Mouse (Mus musculus) small intestine, adult 2 months (tissue): ENCODE results near the gene Ntn4. TPM values are rescaled to one million over a fixed set of nuclear protein-coding genes. Genes with fewer than 3 reads are reported as not detected.

Experiments
- H3K27ac ChIP-seq: fragments of 200-500 bp; 2 replicates; pipeline ENCODE4 v1.5.1; 2012; ENCODE audit warnings: low read depth, low read length, control low read depth, inconsistent platforms; ENCODE audit not compliant: insufficient read depth
- H3K27me3 ChIP-seq: fragments of 200-500 bp; 2 replicates; pipeline ENCODE4 v1.6.1; 2012; ENCODE audit warnings: mild to moderate bottlenecking, moderate library complexity, low read length, inconsistent platforms; ENCODE audit not compliant: control insufficient read depth, insufficient read depth
- H3K36me3 ChIP-seq: fragments of 200-500 bp; 2 replicates; pipeline ENCODE4 v1.6.1; 2012; ENCODE audit warnings: mild to moderate bottlenecking, low read length, control low read depth, inconsistent platforms; ENCODE audit not compliant: control insufficient read depth, insufficient read depth
- H3K4me1 ChIP-seq: fragments of 200-500 bp; 2 replicates; pipeline ENCODE4 v1.6.1; 2012; ENCODE audit warnings: low read length, inconsistent platforms, mixed read lengths; ENCODE audit not compliant: control insufficient read depth, insufficient read depth, insufficient read length
- H3K4me3 ChIP-seq: fragments of 200-500 bp; 2 replicates; pipeline ENCODE4 v1.5.1; 2012; ENCODE audit warnings: low read depth, mild to moderate bottlenecking, control low read depth, inconsistent platforms, low read length, moderate library complexity
- CTCF ChIP-seq: fragments of 200-500 bp; IDR thresholded peaks from 2 replicates; pipeline ENCODE4 v1.5.1; 2012; ENCODE audit warnings: low read depth, mild to moderate bottlenecking, control low read depth, inconsistent platforms, low read length, moderate library complexity, mixed read lengths; ENCODE audit not compliant: insufficient replicate concordance, insufficient read length; ENCODE audit errors: extremely low read depth
- POLR2A ChIP-seq: fragments of 200-500 bp; IDR thresholded peaks from 2 replicates; pipeline ENCODE4 v1.6.1; 2012; ENCODE audit warnings: low read depth, mild to moderate bottlenecking, control low read depth, inconsistent platforms, low read length, moderate library complexity
- WGBS: fragments of 180-500 bp; shearing (Covaris S2); methylation state at CpG from one replicate; pipeline ENCODE4 v1.1.7; 2018; 5-methylcytosine and 5-hydroxymethylcytosine counted together
- polyA plus RNA-seq: library from polyadenylated mRNA; depleted of rRNA; stranded (reverse); fragments of >200 nt; gene quantifications from 2 replicates; pipeline ENCODE4 v1.2.3, GENCODE M21; 2012

Gene Ntn4
- polyA plus RNA-seq, 1 experiment: 5.8 TPM

DNA sequence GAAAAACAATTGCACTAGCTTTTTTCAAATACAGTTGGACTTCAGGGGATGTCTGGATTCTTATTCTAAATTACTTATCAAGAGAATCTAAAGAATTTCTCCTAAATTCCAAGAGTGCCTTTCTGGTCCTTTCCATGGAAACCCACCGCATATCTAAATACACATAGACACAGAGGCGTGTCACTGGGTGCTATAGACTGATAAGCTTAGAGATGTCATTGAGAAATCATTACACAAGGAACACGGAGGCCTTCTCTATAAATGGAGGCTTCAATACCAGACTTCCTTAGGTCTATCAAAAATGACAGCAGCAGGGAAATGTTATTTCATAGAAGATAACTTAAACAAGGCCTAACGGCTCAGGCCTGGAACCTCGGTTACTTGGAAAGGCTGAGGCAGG, 68.0 kb downstream of the Ntn4 start:
- Histone ChIP-seq H3K27ac (no peak overlapping the region), H3K27me3 (no peaks in the 10 kb centered on the region), H3K36me3 (peaks cover 7% of the 10 kb centered on the region), H3K4me3 (no peak overlapping the region), H3K4me1 (no peaks in the 10 kb centered on the region)
- TF ChIP-seq CTCF: no peak
- no peak for TF ChIP-seq POLR2A
- 68% methylated on average over 5 of the region's 5 CpGs for WGBS

DNA sequence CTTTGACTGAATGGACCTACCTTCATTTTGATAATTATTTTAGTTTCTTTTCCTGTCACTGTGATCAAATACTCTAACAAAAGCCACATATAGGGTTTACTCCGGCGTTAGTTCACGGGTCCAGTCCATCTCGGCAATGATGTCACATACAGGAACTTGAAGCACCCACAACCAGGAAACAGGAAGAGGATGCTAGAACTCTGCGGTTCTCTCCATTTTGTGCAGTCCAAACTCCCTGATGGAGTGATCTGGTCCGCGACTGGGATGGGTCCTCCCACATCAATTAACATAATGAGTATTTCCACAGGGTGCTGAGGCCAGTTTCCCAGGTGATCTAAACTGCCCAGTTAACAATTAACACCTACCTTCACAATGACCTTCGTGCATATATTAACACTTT, 69.1 kb downstream of the Ntn4 start:
- H3K27me3 ChIP-seq: no peaks in the 10 kb centered on the region
- H3K4me1 ChIP-seq: no peaks in the 10 kb centered on the region
- 87% methylated on average over 8 of the region's 8 CpGs for WGBS
- H3K27ac ChIP-seq: no peak overlapping the region
- no peak overlapping the region for H3K4me3 ChIP-seq
- peaks cover 7% of the 10 kb centered on the region for H3K36me3 ChIP-seq
- no peak for TF ChIP-seq POLR2A
- no peak for TF ChIP-seq CTCF

DNA sequence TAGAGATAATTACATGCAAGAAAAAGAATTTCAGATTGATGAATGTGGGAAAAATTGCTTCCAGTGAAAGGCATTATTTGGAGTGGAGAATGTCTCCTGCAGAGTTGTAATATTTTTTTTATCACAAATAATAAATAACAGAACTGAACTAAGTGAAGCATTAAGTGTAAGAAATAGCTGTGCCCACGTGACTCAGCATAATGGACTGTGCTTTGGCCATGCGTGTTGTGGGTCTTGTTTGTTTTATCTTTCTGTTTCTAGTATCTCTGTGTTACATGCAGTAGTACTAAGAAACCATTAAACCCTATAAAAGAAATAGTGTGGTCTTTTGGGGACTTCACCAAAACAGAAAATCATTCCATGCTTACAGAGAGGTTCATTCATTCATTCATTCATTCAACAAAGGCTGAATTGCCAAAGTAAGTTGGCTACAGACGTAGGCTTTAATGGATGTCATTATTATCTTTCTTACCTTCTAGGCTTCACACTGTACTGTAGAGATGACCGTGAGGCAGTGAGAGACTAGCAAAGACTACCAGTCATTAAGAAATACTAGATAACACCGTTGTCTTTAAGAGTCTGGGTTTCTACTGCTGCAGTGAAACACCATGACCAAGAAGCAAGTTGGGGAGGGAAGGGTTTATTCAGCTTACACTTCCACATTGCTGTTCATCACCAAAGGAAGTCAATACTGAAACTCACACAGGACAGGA, 81.3 kb downstream of the Ntn4 start:
- H3K36me3 ChIP-seq: no peaks in the 10 kb centered on the region
- H3K27ac ChIP-seq: no peak overlapping the region
- H3K4me1 ChIP-seq: no peaks in the 10 kb centered on the region
- TF ChIP-seq CTCF: no peak
- TF ChIP-seq POLR2A: no peak
- 89% methylated on average over 5 of the region's 5 CpGs for WGBS
- H3K27me3 ChIP-seq: no peaks in the 10 kb centered on the region
- no peak overlapping the region for H3K4me3 ChIP-seq

DNA sequence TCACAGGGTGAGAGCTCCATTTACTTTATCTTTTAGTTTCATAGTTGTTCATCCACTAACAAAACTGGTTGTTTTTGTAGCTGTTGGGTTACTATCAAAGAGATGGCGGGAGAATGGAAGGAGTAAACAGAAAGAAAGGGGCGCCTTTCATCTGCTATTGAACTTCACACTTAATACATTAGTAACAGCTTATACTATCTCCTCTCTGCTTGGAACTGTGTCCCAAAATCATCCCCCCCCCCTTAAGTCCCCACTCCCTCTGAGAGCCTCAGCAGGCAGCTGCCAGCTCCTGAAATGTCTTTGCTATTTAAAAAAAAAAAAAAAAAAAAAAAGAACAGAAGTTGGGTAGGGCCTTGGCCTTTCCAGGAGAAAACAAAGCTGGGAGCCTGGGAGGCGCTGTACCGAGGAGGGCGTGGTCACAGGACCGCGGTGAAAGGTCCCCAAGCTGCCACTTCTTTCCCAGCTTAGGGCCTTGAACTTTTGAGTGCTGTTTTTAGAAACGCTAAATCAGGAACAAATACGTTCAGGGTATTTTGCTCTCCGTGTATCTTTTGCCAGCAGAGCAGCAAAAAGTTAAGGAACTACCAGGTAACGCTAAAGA, 83.6 kb downstream of the Ntn4 start:
- TF ChIP-seq POLR2A (no peak), CTCF (no peak)

DNA sequence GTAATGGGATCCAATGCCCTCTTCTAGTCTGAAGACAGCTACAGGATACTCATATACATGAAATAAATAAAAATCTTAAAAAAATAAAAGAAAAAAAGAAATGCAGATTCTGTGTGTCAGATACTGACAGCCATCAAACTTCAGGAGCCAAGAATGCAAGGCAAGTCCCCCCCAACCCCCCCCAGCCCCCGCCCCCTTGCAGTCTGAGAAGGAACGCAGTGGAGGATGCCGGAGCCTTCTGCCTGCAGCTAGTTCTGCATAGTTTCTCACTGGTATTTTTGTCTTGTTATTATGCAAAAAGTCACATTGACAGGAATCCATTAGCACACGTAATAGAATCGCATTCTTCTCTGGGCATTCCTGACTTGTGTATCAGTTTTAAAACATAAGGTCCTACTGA, 87.7 kb downstream of the Ntn4 start:
- no peak for TF ChIP-seq CTCF
- TF ChIP-seq POLR2A: no peak
- Histone ChIP-seq H3K27me3 (no peaks in the 10 kb centered on the region), H3K4me1 (no peaks in the 10 kb centered on the region), H3K4me3 (no peak overlapping the region), H3K27ac (no peak overlapping the region), H3K36me3 (no peaks in the 10 kb centered on the region)
- 84% methylated on average over 5 of the region's 5 CpGs for WGBS

More for the DNA sequence above, 83.6 kb downstream of the Ntn4 start:
- Histone ChIP-seq H3K27ac (no peak overlapping the region), H3K4me3 (no peak overlapping the region), H3K36me3 (no peaks in the 10 kb centered on the region), H3K27me3 (no peaks in the 10 kb centered on the region), H3K4me1 (no peaks in the 10 kb centered on the region)
- WGBS: 18% methylated on average over 11 of the region's 11 CpGs

DNA sequence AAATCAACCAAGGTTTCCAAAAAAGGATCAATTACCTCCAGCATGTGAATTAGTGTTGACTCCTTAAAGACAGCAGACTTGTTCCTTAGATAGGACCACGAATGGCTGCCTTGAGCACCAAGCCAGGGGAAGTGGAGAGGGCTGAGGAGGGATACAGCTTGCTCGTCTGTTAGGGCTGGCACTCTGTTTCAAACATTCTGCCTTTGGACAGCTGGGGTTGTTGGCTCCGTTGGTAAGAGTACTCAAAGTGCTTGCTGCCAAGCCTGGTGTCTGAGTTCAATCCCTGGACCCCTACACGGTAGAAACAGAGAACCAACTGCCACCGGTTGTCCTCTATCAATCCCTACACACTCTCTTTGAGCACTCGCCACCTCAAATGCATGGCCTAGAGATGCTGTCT, 90.0 kb downstream of the Ntn4 start:
- H3K27ac ChIP-seq: no peak overlapping the region
- H3K4me3 ChIP-seq: no peak overlapping the region
- H3K27me3 ChIP-seq: no peaks in the 10 kb centered on the region
- TF ChIP-seq CTCF (no peak), POLR2A (no peak)
- no peaks in the 10 kb centered on the region for H3K36me3 ChIP-seq
- 80% methylated on average over 6 of the region's 6 CpGs for WGBS
- H3K4me1 ChIP-seq: no peaks in the 10 kb centered on the region

DNA sequence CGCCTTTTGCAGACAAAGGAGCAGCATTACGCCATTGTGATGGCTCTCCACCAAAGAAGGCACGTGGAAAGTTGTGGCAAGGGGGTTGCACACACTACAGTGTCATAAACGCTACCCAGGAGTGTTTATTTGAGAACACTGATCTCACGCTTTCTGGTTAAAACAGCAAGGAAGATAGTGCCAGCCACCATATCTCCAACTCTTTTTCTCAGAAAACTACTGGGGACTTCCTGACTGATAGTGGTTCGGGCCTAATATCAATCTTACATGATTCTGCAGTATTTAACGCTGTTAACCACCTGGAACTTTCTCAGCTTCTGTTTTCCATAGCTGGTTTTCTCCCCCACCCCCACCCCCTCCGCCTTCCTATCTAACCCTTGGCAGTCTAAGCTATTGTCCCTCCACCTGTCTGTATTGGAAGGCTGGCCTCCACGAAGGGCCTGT, 90.8 kb downstream of the Ntn4 start:
- 74% methylated on average over 9 of the region's 9 CpGs for WGBS
- H3K4me1 ChIP-seq: no peaks in the 10 kb centered on the region
- TF ChIP-seq CTCF: no peak
- TF ChIP-seq POLR2A: no peak
- H3K27ac ChIP-seq: no peak overlapping the region
- H3K36me3 ChIP-seq: no peaks in the 10 kb centered on the region
- H3K4me3 ChIP-seq: no peak overlapping the region
- H3K27me3 ChIP-seq: no peaks in the 10 kb centered on the region

DNA sequence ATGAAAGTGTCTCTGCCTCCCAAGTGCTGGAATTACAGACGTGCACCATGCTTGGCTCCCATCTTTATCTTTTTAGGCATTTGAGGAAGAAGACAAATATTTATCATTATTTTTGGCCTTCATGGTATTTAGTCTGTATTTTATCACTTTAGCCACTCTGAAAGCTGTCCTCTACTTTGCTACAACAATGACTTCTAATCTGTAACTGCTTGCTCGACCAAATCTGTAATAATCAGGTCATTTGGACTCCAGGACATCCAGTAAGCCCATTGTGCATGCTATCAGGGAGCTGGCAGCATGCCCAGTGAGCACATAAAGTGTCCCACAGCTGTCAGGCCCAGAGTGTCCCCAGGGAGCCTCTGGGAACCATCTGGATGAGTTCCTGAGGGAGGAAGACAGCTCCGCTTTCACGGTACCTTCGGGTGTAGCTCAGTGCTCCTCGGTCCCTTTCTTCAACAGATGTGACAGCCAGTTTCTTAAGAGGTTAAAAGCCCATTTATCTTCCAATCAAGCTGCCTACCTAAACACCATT, 95.7 kb downstream of the Ntn4 start:
- H3K4me1 ChIP-seq: no peaks in the 10 kb centered on the region
- peaks cover 2% of the 10 kb centered on the region; the same call in 1 of the 2 replicates for H3K36me3 ChIP-seq
- H3K4me3 ChIP-seq: no peak overlapping the region
- H3K27ac ChIP-seq: no peak overlapping the region
- no peaks in the 10 kb centered on the region for H3K27me3 ChIP-seq
- TF ChIP-seq CTCF (no peak), POLR2A (no peak)
- 45% methylated on average over 6 of the region's 6 CpGs for WGBS
